Mouse (Mus musculus): ENCODE measurements around the gene Ccdc88a. TPM values are rescaled to one million over a fixed set of nuclear protein-coding genes. Genes with fewer than 3 reads are reported as not detected.
A peak's percentile ranks its signal among the peaks of the same experiment; 100 is the strongest.
"Not testable (repeated sequence)": the region's sequence is repeated elsewhere in the genome, so short reads cannot be mapped to it uniquely, and the experiment has no call there.

Gene Ccdc88a
- total RNA-seq, 4 experiments from 2014 or later: 52.6 to 66.1 (median 63.0) TPM

- no peak for DNase-seq (ENCODE audit: low spot score in 2 of 2)
These were observed 75.3 kb downstream of the Ccdc88a start for GRCm38 (mm10) chr11:29448741-29449140.

GRCm38 (mm10) chr11:29474676-29475075 lies 101.2 kb downstream of the Ccdc88a start:
- DNase-seq (ENCODE audit: low spot score in 2 of 2): no peak

GRCm38 (mm10) chr11:29493135-29493534 lies 119.7 kb downstream of the Ccdc88a start:
- no peak for DNase-seq (ENCODE audit: low spot score in 2 of 2)

GRCm38 (mm10) chr11:29496962-29497361 lies 123.5 kb downstream of the Ccdc88a start:
- no peak for DNase-seq (ENCODE audit: low spot score in 2 of 2)

- no peak for DNase-seq (ENCODE audit: low spot score in 2 of 2)
These were observed 130.8 kb downstream of the Ccdc88a start for GRCm38 (mm10) chr11:29503948-29504893.

- DNase-seq (ENCODE audit: low spot score in 2 of 2): no peak
These were observed 131.6 kb downstream of the Ccdc88a start for GRCm38 (mm10) chr11:29504899-29505625.

GRCm38 (mm10) chr11:29509421-29509820 lies 136.0 kb downstream of the Ccdc88a start:
- DNase-seq (ENCODE audit: low spot score in 2 of 2): no peak

GRCm38 (mm10) chr11:29512818-29513535 lies 139.5 kb downstream of the Ccdc88a start:
- DNase-seq (ENCODE audit: low spot score in 2 of 2): no peak

- no peak for DNase-seq (ENCODE audit: low spot score in 2 of 2)
These were observed 140.8 kb downstream of the Ccdc88a start for GRCm38 (mm10) chr11:29514325-29514681.

- peak; percentile 58 to 71 for DNase-seq (ENCODE audit: low spot score in 2 of 2)
These were observed 141.4 kb downstream of the Ccdc88a start, which contains the start of gene Prorsd1 for GRCm38 (mm10) chr11:29514682-29515412. Gene Prorsd1 (minus strand): TSS chr11:29515033.

- peak; percentile 62 to 75 for DNase-seq (ENCODE audit: low spot score in 2 of 2)
These were observed 152.7 kb downstream of the Ccdc88a start, which contains the start of gene Mtif2 for GRCm38 (mm10) chr11:29525988-29526794. Gene Mtif2 (plus strand): TSS chr11:29526408.

GRCm38 (mm10) chr11:29538201-29538600 lies 164.7 kb downstream of the Ccdc88a start:
- DNase-seq (ENCODE audit: low spot score in 2 of 2): no peak

- no peak for DNase-seq (ENCODE audit: low spot score in 2 of 2)
These were observed 170.9 kb downstream of the Ccdc88a start for GRCm38 (mm10) chr11:29544225-29544945.

GRCm38 (mm10) chr11:29545150-29545752 lies 171.8 kb downstream of the Ccdc88a start:
- not testable (repeated sequence) for DNase-seq (ENCODE audit: low spot score in 2 of 2)

GRCm38 (mm10) chr11:29546297-29546696 lies 172.8 kb downstream of the Ccdc88a start:
- not testable (repeated sequence) for DNase-seq (ENCODE audit: low spot score in 2 of 2)

GRCm38 (mm10) chr11:29546762-29547161 lies 173.3 kb downstream of the Ccdc88a start:
- DNase-seq (ENCODE audit: low spot score in 2 of 2): no peak

- no peak for DNase-seq (ENCODE audit: low spot score in 2 of 2)
These were observed 173.8 kb downstream of the Ccdc88a start for GRCm38 (mm10) chr11:29547249-29547751.

- DNase-seq (ENCODE audit: low spot score in 2 of 2): peak; percentile 83 to 93
These were observed 174.5 kb downstream of the Ccdc88a start, which contains the start of the genes Clhc1 and Rps27a for GRCm38 (mm10) chr11:29547752-29548503. Gene Clhc1 (plus strand): TSS chr11:29547950. Gene Rps27a (minus strand): TSS chr11:29548109.
